Mouse (Mus musculus): ENCODE results near the gene Ubap1.

- no peak for TF ChIP-seq TAL1 (conservative IDR thresholded peaks at IDR 0.05; ENCODE audit: low read depth, low read length)
- no peak for TF ChIP-seq CTCF (IDR thresholded peaks at IDR 0.05; ENCODE audit: low read depth, low read length)
- no peak for TF ChIP-seq GATA1 (IDR thresholded peaks at IDR 0.05; ENCODE audit: borderline replicate concordance, low read length)
- no peak for TF ChIP-seq GATA2 (IDR thresholded peaks at IDR 0.05; ENCODE audit: borderline replicate concordance, low read depth, low read length)
Measured at GRCm38 (mm10) chr4:41358669-41359068, 9.9 kb downstream of the Ubap1 start.
